Mouse (Mus musculus): ENCODE measurements at regions not wholly inside any gene's neighbourhood (a gene's known extent, or its start where the extent isn't known, plus 50 kb on each side); places are given as distances from the start of the nearest gene placed in this dataset.

DNA sequence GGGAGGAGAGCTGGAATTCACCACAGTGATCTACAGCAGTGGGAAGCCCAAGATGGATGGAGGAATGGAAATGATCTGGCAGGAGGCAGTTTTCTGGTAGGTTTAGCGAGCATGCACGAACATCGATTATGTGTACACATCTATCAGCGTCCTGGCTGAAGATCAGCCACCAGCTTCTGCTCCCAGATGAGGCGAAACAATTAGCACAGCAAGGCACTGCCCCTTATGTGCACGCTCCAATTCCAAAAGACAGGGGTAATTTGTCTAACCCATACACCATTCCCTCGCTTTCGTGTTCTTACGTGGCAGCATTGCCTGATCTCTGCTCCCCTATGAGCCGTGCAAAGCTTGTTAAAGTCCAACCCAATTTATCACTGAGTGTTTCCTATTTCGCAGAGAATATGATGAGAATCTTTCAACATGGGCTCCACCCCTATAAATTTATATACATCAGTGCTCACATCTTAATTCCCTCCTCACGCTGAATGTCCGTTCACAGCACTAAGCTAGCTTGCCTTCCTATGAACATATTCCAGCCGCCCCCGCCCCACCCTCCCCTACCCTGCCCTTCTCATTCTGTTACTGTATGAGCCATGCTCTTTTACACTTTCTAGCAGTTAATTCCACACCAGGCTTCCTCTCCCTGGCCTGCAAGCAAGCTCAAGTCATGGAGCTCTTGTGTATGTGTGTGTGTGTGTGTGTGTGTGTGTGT lies 162.9 kb upstream of the Gm26657 start:
- no peak for TF ChIP-seq CTCF (conservative IDR thresholded peaks at IDR 0.05; ENCODE audit: low read length)
- no peak for TF ChIP-seq POU5F1 (IDR thresholded peaks at IDR 0.05; ENCODE audit: borderline replicate concordance, low read length)
- no peak for TF ChIP-seq NANOG (IDR thresholded peaks at IDR 0.05; ENCODE audit: borderline replicate concordance, low read length)

All from E14TG2a.4 (cell line).